In genomic region chr17:71160244-71160995, GRCm38 (mm10) we compare ENCODE assay signal across 17 mouse cellular contexts. TPM values are rescaled to one million over a fixed set of nuclear protein-coding genes. Genes with fewer than 3 reads are reported as not detected.
DNase-seq lines count a peak whose midpoint lies in the region; ATAC-seq and TF ChIP-seq lines count a peak whose summit lies in the region.
"Had no signal": no experiment of that assay in that cellular context is flagged by ENCODE, and none has a peak within 500 bp of the region (broad histone marks: within the 10 kb centered on the region; RNA-seq: fewer than 3 reads in every experiment).

No protein-coding gene starts in this region.

- H3K4me2 ChIP-seq in lung, embryonic 15.5 days, result no peak overlapping the region
- no peak overlapping the region for H3K4me2 ChIP-seq in lung, postnatal 0 days (replicated peaks; ENCODE audit: low read depth, low read length)
- H3K4me2 ChIP-seq in stomach, postnatal 0 days (replicated peaks; ENCODE audit: low read depth), result no peak overlapping the region
- H3K4me2 ChIP-seq in forebrain, embryonic 11.5 days (ENCODE audit: low read depth, low read length, severe bottlenecking), result no peak overlapping the region
- H3K4me2 ChIP-seq: hindbrain, embryonic 15.5 days; neural tube, embryonic 12.5 days had no signal

- H3K4me3 ChIP-seq in lung, embryonic 15.5 days, result no peak overlapping the region
- no peak overlapping the region for H3K4me3 ChIP-seq in lung, postnatal 0 days (ENCODE audit: low read depth, low read length)
- H3K4me3 ChIP-seq in embryonic facial prominence, embryonic 10.5 days, result no peak overlapping the region
- H3K4me3 ChIP-seq in limb, embryonic 10.5 days, result no peak overlapping the region
- H3K4me3 ChIP-seq in stomach, postnatal 0 days (ENCODE audit: low read depth, low read length), result no peak overlapping the region
- H3K4me3 ChIP-seq in forebrain, embryonic 11.5 days (ENCODE audit: low read depth, low read length), result no peak overlapping the region
- H3K4me3 ChIP-seq: forebrain, embryonic 10.5 days; hindbrain, embryonic 15.5 days; neural tube, embryonic 12.5 days had no signal

- H3K27ac ChIP-seq in lung, embryonic 15.5 days, result peak overlapping the region; percentile 86
- no peak overlapping the region for H3K27ac ChIP-seq in lung, postnatal 0 days (ENCODE audit: low read length)
- peak overlapping the region; percentile 76 for H3K27ac ChIP-seq in embryonic facial prominence, embryonic 10.5 days (replicated peaks)
- H3K27ac ChIP-seq in limb, embryonic 10.5 days, result peak overlapping the region; percentile 83; the same call in 1 of the 2 replicates
- H3K27ac ChIP-seq in stomach, postnatal 0 days (replicated peaks), result peak overlapping the region; percentile 77
- no peak overlapping the region for H3K27ac ChIP-seq in forebrain, embryonic 11.5 days (ENCODE audit: low read depth, low read length)
- H3K27ac ChIP-seq: hindbrain, embryonic 15.5 days; liver, embryonic 14.5 days; neural tube, embryonic 12.5 days had no signal

- H3K9ac ChIP-seq in lung, embryonic 15.5 days, result no peak overlapping the region
- H3K9ac ChIP-seq in lung, postnatal 0 days (replicated peaks; ENCODE audit: low read depth), result no peak overlapping the region
- H3K9ac ChIP-seq in stomach, postnatal 0 days (ENCODE audit: low read length), result no peak overlapping the region
- no peak overlapping the region for H3K9ac ChIP-seq in forebrain, embryonic 11.5 days (ENCODE audit: low read length)
- H3K9ac ChIP-seq: hindbrain, embryonic 15.5 days; liver, embryonic 14.5 days; neural tube, embryonic 12.5 days had no signal

- no peak for ATAC-seq in lung, embryonic 15.5 days (ENCODE audit: borderline replicate concordance, extremely low read depth, low FRiP score, low TSS enrichment)
- ATAC-seq in lung, postnatal 0 days, result no peak
- ATAC-seq in stomach, postnatal 0 days (ENCODE audit: low FRiP score, low TSS enrichment), result no peak
- no peak for ATAC-seq in forebrain, embryonic 11.5 days (replicated peaks; ENCODE audit: low FRiP score)

- peaks cover 20% of the 10 kb centered on the region for H3K4me1 ChIP-seq in lung, embryonic 15.5 days
- H3K4me1 ChIP-seq in lung, postnatal 0 days (ENCODE audit: insufficient read depth, low read depth, low read length), result no peaks in the 10 kb centered on the region; the same call in 1 of the 2 replicates
- H3K4me1 ChIP-seq in embryonic facial prominence, embryonic 10.5 days, result peaks cover 26% of the 10 kb centered on the region
- peaks cover 26% of the 10 kb centered on the region for H3K4me1 ChIP-seq in limb, embryonic 10.5 days
- H3K4me1 ChIP-seq in stomach, postnatal 0 days (replicated peaks; ENCODE audit: control insufficient read depth, insufficient read depth), result 0 out of 2 replicates have a peak, but pooled peaks cover 2% of the 10 kb centered on the region
- peaks cover 6% of the 10 kb centered on the region; the same call in 1 of the 2 replicates for H3K4me1 ChIP-seq in forebrain, embryonic 11.5 days (replicated peaks; ENCODE audit: control insufficient read depth, insufficient read depth, low read length)
- H3K4me1 ChIP-seq: hindbrain, embryonic 15.5 days had no signal

- WGBS in lung, embryonic 15.5 days, result 85% methylated on average over 8 of the region's 8 CpGs
- 81% methylated on average over 8 of the region's 8 CpGs for WGBS in lung, postnatal 0 days
- 91% methylated on average over 8 of the region's 8 CpGs for WGBS in embryonic facial prominence, embryonic 10.5 days
- 95% methylated on average over 8 of the region's 8 CpGs for WGBS in limb, embryonic 10.5 days
- 90% methylated on average over 8 of the region's 8 CpGs for WGBS in stomach, postnatal 0 days
- 93% methylated on average over 8 of the region's 8 CpGs for WGBS in forebrain, embryonic 11.5 days

- TF ChIP-seq EP300 in lung, postnatal 0 days (IDR thresholded peaks at IDR 0.05), result no peak
- TF ChIP-seq EP300 in stomach, postnatal 0 days (optimal IDR thresholded peaks at IDR 0.05), result no peak

- TF ChIP-seq CTCF in lung, postnatal 0 days (IDR thresholded peaks at IDR 0.05), result no peak
- no peak for TF ChIP-seq CTCF in stomach, postnatal 0 days (IDR thresholded peaks at IDR 0.05; ENCODE audit: low read depth)

- H3K9me3 ChIP-seq in lung, embryonic 15.5 days, result no peaks in the 10 kb centered on the region
- H3K9me3 ChIP-seq in lung, postnatal 0 days (ENCODE audit: low read length), result no peaks in the 10 kb centered on the region
- no peaks in the 10 kb centered on the region for H3K9me3 ChIP-seq in embryonic facial prominence, embryonic 10.5 days
- H3K9me3 ChIP-seq in limb, embryonic 10.5 days (replicated peaks), result no peaks in the 10 kb centered on the region
- H3K9me3 ChIP-seq in stomach, postnatal 0 days (ENCODE audit: control insufficient read depth, low read length), result no peaks in the 10 kb centered on the region
- no peaks in the 10 kb centered on the region for H3K9me3 ChIP-seq in forebrain, embryonic 11.5 days (ENCODE audit: control insufficient read depth, low read length)
- H3K9me3 ChIP-seq: forebrain, embryonic 10.5 days; hindbrain, embryonic 15.5 days; neural tube, embryonic 12.5 days had no signal

- no peaks in the 10 kb centered on the region for H3K36me3 ChIP-seq in lung, embryonic 15.5 days
- H3K36me3 ChIP-seq in lung, postnatal 0 days (ENCODE audit: insufficient read depth, low read length), result no peaks in the 10 kb centered on the region
- H3K36me3 ChIP-seq in embryonic facial prominence, embryonic 10.5 days (replicated peaks), result no peaks in the 10 kb centered on the region
- H3K36me3 ChIP-seq in limb, embryonic 10.5 days, result no peaks in the 10 kb centered on the region
- no peaks in the 10 kb centered on the region for H3K36me3 ChIP-seq in stomach, postnatal 0 days (ENCODE audit: control insufficient read depth, insufficient read depth, low read length)
- no peaks in the 10 kb centered on the region for H3K36me3 ChIP-seq in forebrain, embryonic 11.5 days (ENCODE audit: control insufficient read depth, insufficient read depth, low read length)
- H3K36me3 ChIP-seq: forebrain, embryonic 10.5 days; hindbrain, embryonic 15.5 days; neural tube, embryonic 12.5 days had no signal

- no peak for DNase-seq in lung, postnatal 0 days (ENCODE audit: low spot score)
- DNase-seq in embryonic facial prominence, embryonic 10.5 days (ENCODE audit: low spot score), result no peak
- peak; percentile 26 for DNase-seq in limb, embryonic 10.5 days (ENCODE audit: low spot score)
- no peak for DNase-seq in stomach, postnatal 0 days (ENCODE audit: low spot score)
- DNase-seq in forebrain, embryonic 11.5 days (ENCODE audit: low spot score), result no peak
- no peak for DNase-seq in layer of hippocampus, postnatal 25 days (ENCODE audit: extremely low spot score in 1 of 2, low spot score in 1 of 2)
- DNase-seq: cerebellum, postnatal 10 days; heart, adult 18-20 months; kidney, adult 11 months; layer of hippocampus, adult 9-11 months; midbrain, embryonic 14.5 days; right cerebral cortex, postnatal 4 days had no signal

- H3K27me3 ChIP-seq in lung, embryonic 15.5 days, result no peaks in the 10 kb centered on the region
- no peaks in the 10 kb centered on the region for H3K27me3 ChIP-seq in lung, postnatal 0 days (replicated peaks; ENCODE audit: insufficient read depth, low read length)
- H3K27me3 ChIP-seq in embryonic facial prominence, embryonic 10.5 days (replicated peaks; ENCODE audit: low read depth, poor library complexity, severe bottlenecking), result no peaks in the 10 kb centered on the region
- H3K27me3 ChIP-seq in limb, embryonic 10.5 days (ENCODE audit: low read depth, poor library complexity, severe bottlenecking), result no peaks in the 10 kb centered on the region
- no peaks in the 10 kb centered on the region for H3K27me3 ChIP-seq in stomach, postnatal 0 days (ENCODE audit: control insufficient read depth, insufficient read depth, low read length)
- H3K27me3 ChIP-seq in forebrain, embryonic 11.5 days (ENCODE audit: control insufficient read depth, insufficient read depth, low read length), result no peaks in the 10 kb centered on the region
- H3K27me3 ChIP-seq: hindbrain, embryonic 15.5 days; neural tube, embryonic 12.5 days had no signal

RNA-seq across cellular contexts. Expression of gene Lpin2, which starts 21.9 kb away (rescaled TPM):
- polyA plus RNA-seq in lung, embryonic 15.5 days (2015; fragmentation: Nextera tagmentation; extraction: Ambion mirVana), result 29.8 and 31.8 TPM in 2 replicates
- 54.1 and 65.8 TPM in 2 replicates for polyA plus RNA-seq in lung, postnatal 0 days (2015; fragmentation: Nextera tagmentation; extraction: Ambion mirVana)
- polyA plus RNA-seq in embryonic facial prominence, embryonic 10.5 days (2016; fragmentation: Nextera tagmentation; extraction: Ambion mirVana), result 42.1 and 45.2 TPM in 2 replicates
- polyA plus RNA-seq in limb, embryonic 10.5 days (2016; fragmentation: Nextera tagmentation; extraction: Ambion mirVana), result 40.0 and 51.8 TPM in 2 replicates
- 21.3 and 22.6 TPM in 2 replicates for polyA plus RNA-seq in stomach, postnatal 0 days (2015; fragmentation: Nextera tagmentation; extraction: Ambion mirVana)
- 47.5 and 53.5 TPM in 2 replicates for polyA plus RNA-seq in forebrain, embryonic 11.5 days (2014; fragmentation: Nextera tagmentation; extraction: Ambion mirVana)
- 10 to 100 TPM; 91.1 to 96.8 TPM for total RNA-seq in layer of hippocampus, postnatal 25 days (2021)

Comparison
In these comparisons a context has a peak if more than half of its experiments do, and no peak if none do; other contexts are left out.
1. H3K27ac ChIP-seq: peak in lung, embryonic 15.5 days (single experiment), embryonic facial prominence, embryonic 10.5 days (single experiment), limb, embryonic 10.5 days (single experiment) and stomach, postnatal 0 days (single experiment); none in lung, postnatal 0 days (single experiment) and forebrain, embryonic 11.5 days (single experiment).